12 mouse cellular contexts compared by ENCODE assay signal in genomic region chr14:27171175-27171830, GRCm38 (mm10). TPM values are rescaled to one million over a fixed set of nuclear protein-coding genes. Genes with fewer than 3 reads are reported as not detected.
DNase-seq lines count a peak whose midpoint lies in the region; ATAC-seq lines count a peak whose summit lies in the region.
"Had no signal": no experiment of that assay in that cellular context is flagged by ENCODE, and none has a peak within 500 bp of the region (broad histone marks: within the 10 kb centered on the region; RNA-seq: fewer than 3 reads in every experiment).

No protein-coding gene starts in this region.

- no peak overlapping the region for H3K4me2 ChIP-seq in lung, embryonic 16.5 days (ENCODE audit: low read depth, low read length)
- H3K4me2 ChIP-seq in intestine, embryonic 14.5 days (ENCODE audit: low read length): no peak overlapping the region
- no peak overlapping the region for H3K4me2 ChIP-seq in stomach, embryonic 16.5 days (ENCODE audit: low read depth, low read length)
- H3K4me2 ChIP-seq: neural tube, embryonic 13.5 days had no signal

- H3K9me3 ChIP-seq in lung, embryonic 16.5 days (ENCODE audit: control insufficient read depth, low read length): no peaks in the 10 kb centered on the region
- H3K9me3 ChIP-seq in intestine, embryonic 14.5 days (ENCODE audit: control insufficient read depth, low read length): no peaks in the 10 kb centered on the region
- no peaks in the 10 kb centered on the region for H3K9me3 ChIP-seq in stomach, embryonic 16.5 days (replicated peaks; ENCODE audit: control insufficient read depth, low read length)
- H3K9me3 ChIP-seq: neural tube, embryonic 13.5 days had no signal

- no peaks in the 10 kb centered on the region for H3K36me3 ChIP-seq in lung, embryonic 16.5 days (ENCODE audit: control insufficient read depth, insufficient read depth, low read length)
- no peaks in the 10 kb centered on the region for H3K36me3 ChIP-seq in intestine, embryonic 14.5 days (ENCODE audit: control insufficient read depth, insufficient read depth, low read length)
- no peaks in the 10 kb centered on the region for H3K36me3 ChIP-seq in stomach, embryonic 16.5 days (ENCODE audit: control insufficient read depth, insufficient read depth, low read length)
- H3K36me3 ChIP-seq: neural tube, embryonic 13.5 days had no signal

- no peak overlapping the region for H3K9ac ChIP-seq in lung, embryonic 16.5 days (ENCODE audit: low read length)
- no peak overlapping the region for H3K9ac ChIP-seq in intestine, embryonic 14.5 days (ENCODE audit: low read length)
- H3K9ac ChIP-seq in stomach, embryonic 16.5 days (ENCODE audit: low read length): no peak overlapping the region
- H3K9ac ChIP-seq: neural tube, embryonic 13.5 days had no signal

- WGBS in lung, embryonic 16.5 days: 46% methylated on average over 14 of the region's 14 CpGs
- 26% methylated on average over 14 of the region's 14 CpGs for WGBS in intestine, embryonic 14.5 days
- 36% methylated on average over 14 of the region's 14 CpGs for WGBS in stomach, embryonic 16.5 days

- H3K4me1 ChIP-seq in lung, embryonic 16.5 days (replicated peaks; ENCODE audit: control insufficient read depth, insufficient read depth, low read length): peaks cover 14% of the 10 kb centered on the region
- H3K4me1 ChIP-seq in intestine, embryonic 14.5 days (replicated peaks; ENCODE audit: control insufficient read depth, insufficient read depth, low read length): peaks cover 12% of the 10 kb centered on the region
- peaks cover 20% of the 10 kb centered on the region for H3K4me1 ChIP-seq in stomach, embryonic 16.5 days (ENCODE audit: control insufficient read depth, insufficient read depth, low read length)

- H3K27ac ChIP-seq in lung, embryonic 16.5 days (ENCODE audit: low read length): no peak overlapping the region
- H3K27ac ChIP-seq in intestine, embryonic 14.5 days (ENCODE audit: low read depth): peak overlapping the region; percentile 17; the same call in 1 of the 2 replicates
- peak overlapping the region; percentile 59 for H3K27ac ChIP-seq in stomach, embryonic 16.5 days (ENCODE audit: low read length)
- H3K27ac ChIP-seq: layer of hippocampus, adult 2 months; neural tube, embryonic 13.5 days had no signal

- H3K27me3 ChIP-seq in lung, embryonic 16.5 days (ENCODE audit: control insufficient read depth, insufficient read depth, low read depth, low read length): no peaks in the 10 kb centered on the region
- H3K27me3 ChIP-seq in intestine, embryonic 14.5 days (replicated peaks; ENCODE audit: control insufficient read depth, insufficient read depth, low read length): no peaks in the 10 kb centered on the region
- H3K27me3 ChIP-seq in stomach, embryonic 16.5 days (ENCODE audit: control insufficient read depth, insufficient read depth, low read length): no peaks in the 10 kb centered on the region
- H3K27me3 ChIP-seq: neural tube, embryonic 13.5 days had no signal

- DNase-seq in lung, postnatal 10 days: no peak
- peak; percentile 99 for DNase-seq in heart, adult 11 months
- DNase-seq in intestine, embryonic 14.5 days (ENCODE audit: low spot score): no peak
- no peak for DNase-seq in layer of hippocampus, adult 11-12 months (ENCODE audit: low spot score)
- DNase-seq in adrenal gland, postnatal 25 days: no peak
- DNase-seq: adrenal gland, adult 2 months; cerebellum, adult 9-10 months had no signal

- no peak overlapping the region for H3K4me3 ChIP-seq in lung, embryonic 16.5 days (ENCODE audit: low read length)
- H3K4me3 ChIP-seq in intestine, embryonic 14.5 days (ENCODE audit: low read depth, low read length): no peak overlapping the region
- no peak overlapping the region for H3K4me3 ChIP-seq in stomach, embryonic 16.5 days (replicated peaks; ENCODE audit: low read length)
- H3K4me3 ChIP-seq: layer of hippocampus, adult 2 months; neural tube, embryonic 13.5 days had no signal

- ATAC-seq in lung, embryonic 16.5 days (ENCODE audit: low read depth): peak; percentile 47; the same call in 1 of the 2 replicates
- no peak; the same call in 1 of the 2 replicates for ATAC-seq in intestine, embryonic 14.5 days (replicated peaks; ENCODE audit: low FRiP score, low TSS enrichment, low read depth)
- ATAC-seq in stomach, embryonic 16.5 days (ENCODE audit: insufficient read depth, low FRiP score): peak; percentile 39; the same call in 1 of the 2 replicates
- ATAC-seq in cerebellum, adult (ENCODE audit: insufficient number of reproducible peaks, low FRiP score, low TSS enrichment): no peak

RNA-seq across cellular contexts. Expression of gene Arhgef3, which starts 56.6 kb away (rescaled TPM):
- polyA plus RNA-seq in lung, embryonic 16.5 days (2015; fragmentation: Nextera tagmentation; extraction: Ambion mirVana): 12.8 and 13.8 TPM in 2 replicates
- 15.6 and 18.0 TPM in 2 replicates for polyA plus RNA-seq in intestine, embryonic 14.5 days (2014; fragmentation: Nextera tagmentation; extraction: Ambion mirVana)
- polyA plus RNA-seq in stomach, embryonic 16.5 days (2015; fragmentation: Nextera tagmentation; extraction: Ambion mirVana): 20.9 and 22.8 TPM in 2 replicates
- 37.1 and 47.8 TPM in 2 replicates for total RNA-seq in adrenal gland, postnatal 25 days (2021)

Comparison
In these comparisons a context has a peak if more than half of its experiments do, and no peak if none do; other contexts are left out.
1. ATAC-seq: peak in lung, embryonic 16.5 days (single experiment) and stomach, embryonic 16.5 days (single experiment); none in intestine, embryonic 14.5 days (single experiment) and cerebellum, adult (single experiment).